Mouse (Mus musculus): ENCODE results near the gene Rpl12. TPM values are rescaled to one million over a fixed set of nuclear protein-coding genes. Genes with fewer than 3 reads are reported as not detected.
A peak's percentile ranks its signal among the peaks of the same experiment; 100 is the strongest.

Gene Rpl12
- polyA plus RNA-seq, 1 experiment: 241 TPM

DNA sequence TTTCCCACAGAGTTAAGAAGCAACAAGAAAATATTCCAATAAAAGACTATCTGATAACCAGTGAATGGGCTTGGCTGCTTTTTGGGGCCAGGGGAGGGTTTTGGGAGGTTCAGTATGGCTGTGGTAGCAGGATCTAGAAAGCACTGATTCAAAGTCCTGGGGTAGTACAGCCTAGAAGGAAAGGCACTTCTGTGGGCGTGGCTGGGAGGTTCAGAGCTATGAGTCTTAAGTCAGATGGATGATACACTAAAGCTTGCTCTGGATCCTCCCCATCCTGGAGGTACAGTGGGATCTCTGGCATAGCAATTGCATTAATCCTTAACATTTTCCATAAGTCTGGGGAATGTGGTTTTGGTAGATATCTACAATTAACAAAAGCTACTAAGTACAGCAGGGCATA is 2.6 kb downstream of the Rpl12 start:
- H3K4me1 ChIP-seq (ENCODE audit: control insufficient read depth, insufficient read depth, low read length): peaks cover 5% of the 10 kb centered on the region
- WGBS: 85% methylated on average over 1 of the region's 1 CpGs

DNA sequence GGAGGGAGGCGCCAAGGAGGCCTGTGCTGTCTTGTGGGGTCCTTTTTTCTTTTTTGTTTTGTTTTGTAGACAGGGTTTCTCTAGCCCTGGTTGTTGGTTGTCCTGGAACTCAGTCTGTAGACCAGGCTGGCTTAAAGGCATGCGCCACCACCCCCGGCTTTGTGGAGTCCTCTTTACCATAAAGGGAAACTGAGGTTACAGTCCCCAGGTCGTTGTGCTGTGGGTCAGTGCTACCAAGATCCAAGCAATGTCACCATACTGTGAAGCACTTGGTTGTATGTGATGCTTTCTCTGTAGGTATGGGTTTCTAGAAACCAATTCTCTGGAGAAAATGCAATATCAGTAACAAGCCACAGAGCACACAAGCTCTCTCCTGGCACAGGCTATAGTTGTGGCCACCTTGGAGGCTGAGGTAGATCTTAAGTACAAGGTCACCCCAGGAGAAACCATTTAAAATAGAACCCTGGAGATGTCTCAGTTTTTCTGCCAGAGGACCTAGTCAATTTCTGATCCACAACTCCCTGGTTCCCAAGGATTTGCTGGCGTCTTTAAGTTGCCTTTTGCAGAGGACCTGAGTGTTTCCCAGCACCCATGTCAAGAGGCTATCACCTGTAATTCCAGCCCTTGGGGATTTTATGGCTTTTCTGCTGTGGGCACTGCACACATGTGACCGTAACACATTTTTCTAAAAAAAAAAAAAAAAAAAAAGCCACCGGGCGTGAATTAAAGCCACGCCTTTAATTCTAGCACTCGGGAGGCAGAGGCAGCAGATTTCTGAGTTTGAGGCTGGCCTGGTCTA is 3.5 kb downstream of the Rpl12 start:
- no peak for TF ChIP-seq CTCF (IDR thresholded peaks at IDR 0.05; ENCODE audit: insufficient read depth, low read length)
- TF ChIP-seq POLR2A (IDR thresholded peaks at IDR 0.05; ENCODE audit: borderline replicate concordance, extremely low read depth, low read depth, low read length): no peak
- Histone ChIP-seq H3K4me3 (replicated peaks; ENCODE audit: extremely low read depth, low read depth, low read length) (no peak overlapping the region), H3K4me1 (ENCODE audit: control insufficient read depth, insufficient read depth, low read length) (peaks cover 5% of the 10 kb centered on the region)
- no peak for DNase-seq
- 49% methylated on average over 10 of the region's 10 CpGs for WGBS

More for the DNA sequence above, 2.6 kb downstream of the Rpl12 start:
- no peak overlapping the region for H3K4me3 ChIP-seq (replicated peaks; ENCODE audit: extremely low read depth, low read depth, low read length)
- TF ChIP-seq POLR2A (IDR thresholded peaks at IDR 0.05; ENCODE audit: borderline replicate concordance, extremely low read depth, low read depth, low read length) (no peak), CTCF (IDR thresholded peaks at IDR 0.05; ENCODE audit: insufficient read depth, low read length) (no peak)
- DNase-seq: no peak

DNA sequence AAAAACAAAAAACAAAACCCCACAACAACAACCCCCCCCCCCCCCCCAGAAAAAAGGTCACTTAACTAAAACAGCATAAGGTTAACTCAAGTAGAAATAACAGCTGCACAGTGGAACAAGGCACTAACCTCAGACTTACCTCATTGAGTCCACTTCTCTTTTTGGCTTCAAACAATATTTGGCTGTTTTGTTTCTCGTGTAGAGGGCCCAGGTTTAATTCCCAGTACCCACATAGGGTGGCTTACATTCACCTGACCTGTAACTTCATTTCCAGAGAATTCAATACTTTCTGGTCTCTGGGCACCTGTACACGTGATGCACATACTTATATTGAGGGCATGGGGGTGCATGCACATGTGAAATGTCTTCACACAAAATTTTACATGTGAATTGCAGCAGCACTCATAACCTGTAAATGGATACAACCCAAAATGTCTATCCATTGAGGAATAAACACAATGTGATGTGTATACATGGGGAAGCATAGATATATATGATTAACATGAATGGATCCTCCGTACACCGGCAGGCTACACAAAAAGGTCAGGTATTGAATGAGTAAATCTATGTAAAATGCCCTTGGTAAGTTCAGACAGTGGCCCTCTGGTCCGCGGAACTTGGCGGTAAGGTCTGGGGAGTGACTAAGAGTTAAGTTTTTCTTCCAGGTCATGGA is 4.3 kb downstream of the Rpl12 start:
- H3K4me3 ChIP-seq (replicated peaks; ENCODE audit: extremely low read depth, low read depth, low read length): no peak overlapping the region
- DNase-seq: no peak
- H3K4me1 ChIP-seq (ENCODE audit: control insufficient read depth, insufficient read depth, low read length): peaks cover 5% of the 10 kb centered on the region
- TF ChIP-seq CTCF (IDR thresholded peaks at IDR 0.05; ENCODE audit: insufficient read depth, low read length): no peak
- no peak for TF ChIP-seq POLR2A (IDR thresholded peaks at IDR 0.05; ENCODE audit: borderline replicate concordance, extremely low read depth, low read depth, low read length)
- 22% methylated on average over 7 of the region's 7 CpGs for WGBS

DNA sequence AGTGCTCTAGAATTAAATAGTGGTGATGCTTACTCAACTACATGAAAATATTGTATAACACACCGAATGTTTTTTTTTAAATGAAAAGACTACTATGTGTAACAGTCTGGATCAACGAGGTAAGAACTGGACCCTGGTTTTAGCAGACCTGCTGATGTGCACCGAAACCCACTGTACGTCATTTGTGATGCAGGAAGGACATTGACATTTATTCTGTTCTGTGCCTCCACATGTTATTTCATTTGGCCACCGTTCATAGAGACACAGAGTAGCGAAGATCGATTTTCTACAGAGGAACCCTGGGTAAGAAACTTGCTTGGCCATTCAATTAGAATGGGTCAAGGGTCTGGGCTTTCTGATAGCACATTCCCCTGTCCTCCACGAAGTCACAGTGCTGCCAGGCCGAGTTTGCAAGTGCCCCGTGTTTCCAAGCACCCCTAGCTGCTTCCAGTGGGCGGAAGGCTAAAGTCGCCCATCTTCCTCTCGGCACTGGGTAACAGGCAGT is 4.9 kb downstream of the Rpl12 start:
- no peak for DNase-seq
- H3K4me1 ChIP-seq (ENCODE audit: control insufficient read depth, insufficient read depth, low read length): peaks cover 2% of the 10 kb centered on the region; the same call in 1 of the 2 replicates
- WGBS: 7% methylated on average over 13 of the region's 13 CpGs
- peak overlapping the region; percentile 84 for H3K4me3 ChIP-seq (replicated peaks; ENCODE audit: extremely low read depth, low read depth, low read length)
- TF ChIP-seq POLR2A (IDR thresholded peaks at IDR 0.05; ENCODE audit: borderline replicate concordance, extremely low read depth, low read depth, low read length) (no peak), CTCF (IDR thresholded peaks at IDR 0.05; ENCODE audit: insufficient read depth, low read length) (no peak)

DNA sequence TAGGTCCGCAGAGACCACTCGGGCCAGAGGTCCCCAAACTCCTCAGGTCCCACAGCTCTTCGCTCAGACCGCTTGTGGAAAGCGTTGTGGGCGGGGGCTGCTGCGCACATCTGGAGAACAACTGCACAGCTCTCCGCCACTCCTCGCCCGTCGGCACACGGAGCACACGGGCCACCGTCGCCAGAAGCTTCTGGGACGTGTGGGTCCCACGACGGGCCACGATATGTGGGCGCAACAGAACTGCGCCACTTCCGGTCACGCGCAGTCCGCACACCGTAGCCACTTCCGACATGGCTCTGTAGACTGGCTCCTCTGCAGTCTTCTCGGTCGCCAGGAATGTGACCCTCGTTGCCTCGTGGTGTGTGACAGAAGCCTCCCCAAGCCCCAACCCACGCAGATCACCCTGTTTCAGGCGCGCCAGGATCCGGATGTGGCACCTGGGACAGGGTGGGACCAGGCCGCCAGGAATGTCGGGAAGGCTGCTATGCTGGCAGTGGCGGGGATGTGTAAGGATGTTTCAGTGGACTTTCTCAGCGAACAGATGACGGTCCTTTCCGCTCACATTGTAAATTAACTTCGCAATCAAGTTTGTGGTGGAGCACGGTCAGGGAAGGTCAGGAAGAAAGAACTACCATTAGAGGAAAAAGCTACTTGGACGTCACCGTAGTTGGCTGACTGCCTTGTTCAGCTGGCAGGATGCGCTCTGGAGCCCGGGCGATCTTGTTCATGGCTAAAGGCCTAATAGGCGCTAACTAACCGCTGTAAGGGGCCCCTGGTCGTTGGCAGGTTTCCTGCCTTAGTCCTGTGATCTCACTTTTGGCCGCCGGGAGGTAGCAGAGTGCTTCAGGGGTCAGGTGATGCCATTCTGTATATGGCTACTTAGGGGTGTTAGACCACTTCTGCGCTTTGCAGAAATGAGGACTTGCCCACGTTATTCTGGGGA is 5.6 kb downstream of the Rpl12 start:
- TF ChIP-seq CTCF (IDR thresholded peaks at IDR 0.05; ENCODE audit: insufficient read depth, low read length) (peak; percentile 52), POLR2A (IDR thresholded peaks at IDR 0.05; ENCODE audit: borderline replicate concordance, extremely low read depth, low read depth, low read length) (peak; percentile 93)
- under 1% methylated on average over 55 of the region's 55 CpGs for WGBS
- Histone ChIP-seq H3K4me3 (replicated peaks; ENCODE audit: extremely low read depth, low read depth, low read length) (peak overlapping the region; percentile 84), H3K4me1 (ENCODE audit: control insufficient read depth, insufficient read depth, low read length) (peaks cover 2% of the 10 kb centered on the region; the same call in 1 of the 2 replicates)
- DNase-seq: peak; percentile 89

DNA sequence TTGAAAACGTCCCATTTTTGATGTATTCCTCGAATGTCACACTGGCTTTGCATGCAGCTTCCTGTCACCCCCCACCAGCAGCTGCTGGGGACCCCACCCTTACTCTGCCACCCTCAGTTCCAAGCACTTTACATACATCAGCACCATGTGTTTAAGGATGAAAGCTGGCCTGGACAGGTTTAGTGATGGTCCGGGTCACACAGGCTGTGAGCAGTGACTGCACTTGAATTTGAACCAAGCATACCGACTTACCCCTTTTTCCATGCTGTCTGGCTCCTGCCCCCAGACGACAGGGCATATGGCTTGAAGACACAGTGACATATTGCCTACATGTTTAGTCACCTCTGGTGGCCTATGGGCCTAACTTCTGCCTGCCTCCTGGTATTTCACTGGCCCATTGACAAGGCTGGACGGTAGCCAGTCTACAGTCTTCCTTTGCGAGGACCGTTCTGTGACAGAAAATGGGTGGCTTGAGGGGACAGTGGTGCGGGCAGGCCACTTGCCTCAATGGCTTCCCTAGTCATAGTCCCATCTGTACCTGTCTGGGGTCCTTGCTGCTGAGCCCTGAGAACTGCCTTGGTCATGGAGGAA is 6.8 kb downstream of the Rpl12 start:
- 73% methylated on average over 9 of the region's 9 CpGs for WGBS

DNA sequence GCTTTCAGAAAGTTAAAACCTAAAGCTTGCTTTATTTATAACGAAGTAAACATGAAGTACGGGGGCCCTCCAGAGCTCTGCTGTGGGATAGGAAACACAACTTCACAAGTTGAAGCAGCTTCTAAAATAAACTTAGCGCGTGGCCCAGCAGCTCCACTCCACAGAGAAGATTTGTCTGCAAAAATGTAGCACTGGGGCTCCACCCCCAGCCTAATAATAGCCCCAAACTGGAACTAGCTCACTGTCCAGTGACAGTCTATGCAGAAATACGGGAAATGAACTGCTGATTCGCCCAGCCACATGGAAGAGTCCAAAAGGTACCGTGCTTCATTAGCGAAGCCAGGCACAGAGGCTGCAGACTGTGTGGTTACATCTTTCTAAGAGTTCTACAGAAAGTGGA is 8.0 kb downstream of the Rpl12 start:
- WGBS: 66% methylated on average over 8 of the region's 8 CpGs
- peaks cover 2% of the 10 kb centered on the region; the same call in 1 of the 2 replicates for H3K4me1 ChIP-seq (ENCODE audit: control insufficient read depth, insufficient read depth, low read length)
- TF ChIP-seq CTCF (IDR thresholded peaks at IDR 0.05; ENCODE audit: insufficient read depth, low read length) (no peak), POLR2A (IDR thresholded peaks at IDR 0.05; ENCODE audit: borderline replicate concordance, extremely low read depth, low read depth, low read length) (no peak)
- no peak for DNase-seq
- H3K4me3 ChIP-seq (replicated peaks; ENCODE audit: extremely low read depth, low read depth, low read length): no peak overlapping the region

More for the DNA sequence above, 6.8 kb downstream of the Rpl12 start:
- Histone ChIP-seq H3K4me1 (ENCODE audit: control insufficient read depth, insufficient read depth, low read length) (peaks cover 2% of the 10 kb centered on the region; the same call in 1 of the 2 replicates), H3K4me3 (replicated peaks; ENCODE audit: extremely low read depth, low read depth, low read length) (no peak overlapping the region)
- TF ChIP-seq POLR2A (IDR thresholded peaks at IDR 0.05; ENCODE audit: borderline replicate concordance, extremely low read depth, low read depth, low read length) (no peak), CTCF (IDR thresholded peaks at IDR 0.05; ENCODE audit: insufficient read depth, low read length) (no peak)
- no peak for DNase-seq

DNA sequence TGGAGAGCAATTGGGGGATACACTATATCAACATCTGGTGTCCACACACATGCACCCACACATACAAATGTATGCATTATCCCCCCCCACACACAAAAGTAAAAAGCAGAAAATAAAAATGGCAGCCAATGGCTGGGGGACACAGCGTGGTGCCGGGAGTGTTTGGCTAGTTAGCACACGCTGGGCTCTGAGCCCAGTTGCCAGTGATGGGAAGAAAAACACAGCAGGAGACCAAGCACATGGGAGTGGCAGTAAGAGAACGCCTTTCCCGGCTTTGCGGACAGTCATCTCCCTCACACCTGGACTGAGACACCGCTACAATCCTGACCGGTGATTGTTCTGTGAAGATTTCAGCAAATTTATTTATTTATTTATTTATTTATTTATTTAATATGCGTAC is 9.9 kb downstream of the Rpl12 start:
- DNase-seq: no peak
- Histone ChIP-seq H3K4me3 (replicated peaks; ENCODE audit: extremely low read depth, low read depth, low read length) (no peak overlapping the region), H3K4me1 (ENCODE audit: control insufficient read depth, insufficient read depth, low read length) (peaks cover 2% of the 10 kb centered on the region; the same call in 1 of the 2 replicates)
- WGBS: 62% methylated on average over 9 of the region's 9 CpGs
- TF ChIP-seq POLR2A (IDR thresholded peaks at IDR 0.05; ENCODE audit: borderline replicate concordance, extremely low read depth, low read depth, low read length) (no peak), CTCF (IDR thresholded peaks at IDR 0.05; ENCODE audit: insufficient read depth, low read length) (no peak)

All from lung, adult 2 months (tissue).